Mouse (Mus musculus): ENCODE results near the gene Tsnax. TPM values are rescaled to one million over a fixed set of nuclear protein-coding genes. Genes with fewer than 3 reads are reported as not detected.

Tsnax gene
- polyA plus RNA-seq, 1 experiment from 2014 or later = 220 TPM

Small RNA genes within 50 kb of the gene (microRNA-seq; reads per million reads assigned to microRNA genes)
- gene Gm22197 = not detected

Other genes with a start within 250 kb of the Tsnax start
- 25.9 and 27.0 TPM in 2 replicates for gene Trim67, start 219.9 kb upstream of the Tsnax start, polyA plus RNA-seq (2015; fragmentation: Nextera tagmentation; extraction: Ambion mirVana)
- gene Gnpat, start 150.0 kb upstream of the Tsnax start, polyA plus RNA-seq (2015; fragmentation: Nextera tagmentation; extraction: Ambion mirVana) = 73.8 and 79.9 TPM in 2 replicates
- gene 2810004N23Rik, start 149.9 kb upstream of the Tsnax start, polyA plus RNA-seq (2015; fragmentation: Nextera tagmentation; extraction: Ambion mirVana) = 21.5 and 25.5 TPM in 2 replicates
- 11.7 and 14.8 TPM in 2 replicates for gene Exoc8, start 115.3 kb upstream of the Tsnax start, polyA plus RNA-seq (2015; fragmentation: Nextera tagmentation; extraction: Ambion mirVana)
- 5.9 and 8.1 TPM in 2 replicates for gene Sprtn, start 115.1 kb upstream of the Tsnax start, polyA plus RNA-seq (2015; fragmentation: Nextera tagmentation; extraction: Ambion mirVana)
- 14.3 and 14.8 TPM in 2 replicates for gene Egln1, start 63.7 kb upstream of the Tsnax start, polyA plus RNA-seq (2015; fragmentation: Nextera tagmentation; extraction: Ambion mirVana)
- 2.0 and 2.6 TPM in 2 replicates for gene Disc1, start 41.2 kb downstream of the Tsnax start, polyA plus RNA-seq (2015; fragmentation: Nextera tagmentation; extraction: Ambion mirVana)

All from hindbrain, embryonic 16.5 days (tissue).